Mouse (Mus musculus) kidney, embryonic 15.5 days (tissue): ENCODE results near the gene Rsph14. TPM values are rescaled to one million over a fixed set of nuclear protein-coding genes. Genes with fewer than 3 reads are reported as not detected.

Experiments used
- ATAC-seq: fragments of 200-750 bp; cut with Nextera tagmentation; replicated peaks from 2 replicates; pipeline ENCODE4 v1.8.0; 2017; ENCODE audit warnings: moderate TSS enrichment; ENCODE audit not compliant: low FRiP score
- H3K27ac ChIP-seq: fragments of 300-500 bp; sonication (generic); 2 replicates; pipeline ENCODE4 v1.5.1; 2015; ENCODE audit warnings: mild to moderate bottlenecking, inconsistent platforms
- H3K27me3 ChIP-seq: fragments of 300-500 bp; sonication (generic); 2 replicates; pipeline ENCODE4 v1.6.1; 2015; ENCODE audit warnings: inconsistent platforms
- H3K36me3 ChIP-seq: fragments of 300-500 bp; sonication (generic); 2 replicates; pipeline ENCODE4 v1.6.1; 2015; ENCODE audit warnings: inconsistent platforms
- H3K4me1 ChIP-seq: fragments of 300-500 bp; sonication (generic); 2 replicates; pipeline ENCODE4 v1.6.1; 2015; ENCODE audit warnings: inconsistent platforms
- H3K4me2 ChIP-seq: fragments of 300-500 bp; sonication (generic); 2 replicates; pipeline ENCODE4 v1.6.1; 2015; ENCODE audit warnings: moderate library complexity, mild to moderate bottlenecking, inconsistent platforms
- H3K4me3 ChIP-seq: fragments of 300-500 bp; sonication (generic); replicated peaks from 2 replicates; pipeline ENCODE4 v1.5.1; 2015; ENCODE audit warnings: mild to moderate bottlenecking, inconsistent platforms
- H3K9ac ChIP-seq: fragments of 300-500 bp; sonication (generic); 2 replicates; pipeline ENCODE4 v1.6.1; 2015; ENCODE audit warnings: mild to moderate bottlenecking, inconsistent platforms
- H3K9me3 ChIP-seq: fragments of 300-500 bp; sonication (generic); replicated peaks from 2 replicates; pipeline ENCODE4 v1.6.1; 2016; ENCODE audit warnings: inconsistent platforms
- WGBS: fragments of 180-500 bp; shearing (Covaris S2); methylation state at CpG from one replicate; pipeline ENCODE4 v1.1.7; 2015; ENCODE audit warnings: mixed read lengths; 5-methylcytosine and 5-hydroxymethylcytosine counted together
- polyA plus RNA-seq: library from polyadenylated mRNA; unstranded; fragments of >200 nt; fragmentation: Nextera tagmentation; extraction: Ambion mirVana; gene quantifications from 2 replicates; pipeline ENCODE4 v1.2.1, GENCODE M21; 2015

The Rsph14 gene
- polyA plus RNA-seq = not detected in 2 replicates

- no peak; the same call in 1 of the 2 replicates for ATAC-seq
- no peaks in the 10 kb centered on the region for H3K9me3 ChIP-seq
- WGBS = 21% methylated on average over 10 of the region's 10 CpGs
- peaks cover 17% of the 10 kb centered on the region for H3K4me1 ChIP-seq
- H3K9ac ChIP-seq = no peak within 1 kb of the TSS
- no peak within 1 kb of the TSS for H3K4me3 ChIP-seq
- no peaks in the 10 kb centered on the region for H3K36me3 ChIP-seq
- H3K4me2 ChIP-seq = peak within 1 kb of the TSS; percentile 24; the same call in 1 of the 2 replicates
- no peaks in the 10 kb centered on the region for H3K27me3 ChIP-seq
- H3K27ac ChIP-seq = no peak within 1 kb of the TSS
Measured at GRCm38 (mm10) chr10:75032395-75032794, at the start of gene Rsph14. Gene Rsph14 (minus strand): TSS chr10:75032586.

GRCm38 (mm10) chr10:75078174-75079128, 46.1 kb upstream of the Rsph14 start:
- Histone ChIP-seq H3K4me1 (peaks cover 22% of the 10 kb centered on the region), H3K4me2 (no peak overlapping the region), H3K27ac (peak overlapping the region; percentile 34; the same call in 1 of the 2 replicates), H3K27me3 (no peaks in the 10 kb centered on the region), H3K9me3 (no peaks in the 10 kb centered on the region), H3K9ac (no peak overlapping the region), H3K4me3 (no peak overlapping the region), H3K36me3 (peaks cover 19% of the 10 kb centered on the region)
- WGBS = 60% methylated on average over 14 of the region's 14 CpGs
- ATAC-seq = peak; percentile 78

GRCm38 (mm10) chr10:75075665-75076064, 43.3 kb upstream of the Rsph14 start:
- ATAC-seq = no peak
- no peaks in the 10 kb centered on the region for H3K9me3 ChIP-seq
- WGBS = 50% methylated on average over 5 of the region's 5 CpGs
- H3K9ac ChIP-seq = no peak overlapping the region
- no peaks in the 10 kb centered on the region for H3K27me3 ChIP-seq
- H3K36me3 ChIP-seq = peaks cover 12% of the 10 kb centered on the region; the same call in 1 of the 2 replicates
- no peak overlapping the region for H3K4me2 ChIP-seq
- H3K4me1 ChIP-seq = peaks cover 22% of the 10 kb centered on the region
- no peak overlapping the region for H3K4me3 ChIP-seq
- H3K27ac ChIP-seq = no peak overlapping the region

GRCm38 (mm10) chr10:75070281-75070976, 38.0 kb upstream of the Rsph14 start:
- Histone ChIP-seq H3K4me3 (no peak overlapping the region), H3K27me3 (no peaks in the 10 kb centered on the region), H3K4me2 (no peak overlapping the region), H3K4me1 (peaks cover 29% of the 10 kb centered on the region), H3K9ac (no peak overlapping the region), H3K27ac (no peak overlapping the region), H3K36me3 (peaks cover 6% of the 10 kb centered on the region; the same call in 1 of the 2 replicates), H3K9me3 (no peaks in the 10 kb centered on the region)
- 39% methylated on average over 11 of the region's 11 CpGs for WGBS
- no peak for ATAC-seq

GRCm38 (mm10) chr10:75068624-75069328, 36.4 kb upstream of the Rsph14 start:
- ATAC-seq = no peak
- H3K9ac ChIP-seq = no peak overlapping the region
- no peaks in the 10 kb centered on the region for H3K27me3 ChIP-seq
- H3K4me2 ChIP-seq = 0 out of 2 replicates have a peak overlapping the region, but pooled peaks have one; percentile 19
- H3K9me3 ChIP-seq = no peaks in the 10 kb centered on the region
- 0 out of 2 replicates have a peak overlapping the region, but pooled peaks have one; percentile 10 for H3K27ac ChIP-seq
- H3K4me3 ChIP-seq = no peak overlapping the region
- 26% methylated on average over 12 of the region's 12 CpGs for WGBS
- H3K36me3 ChIP-seq = no peaks in the 10 kb centered on the region
- peaks cover 37% of the 10 kb centered on the region for H3K4me1 ChIP-seq

- H3K9ac ChIP-seq = no peak overlapping the region
- peaks cover 44% of the 10 kb centered on the region for H3K4me1 ChIP-seq
- H3K4me3 ChIP-seq = no peak overlapping the region
- peak overlapping the region; percentile 51; the same call in 1 of the 2 replicates for H3K27ac ChIP-seq
- no peak for ATAC-seq
- H3K27me3 ChIP-seq = no peaks in the 10 kb centered on the region
- H3K4me2 ChIP-seq = 0 out of 2 replicates have a peak overlapping the region, but pooled peaks have one; percentile 7
- WGBS = 58% methylated on average over 2 of the region's 2 CpGs
- H3K36me3 ChIP-seq = no peaks in the 10 kb centered on the region
- H3K9me3 ChIP-seq = no peaks in the 10 kb centered on the region
Measured at GRCm38 (mm10) chr10:75068086-75068485, 35.7 kb upstream of the Rsph14 start.

- ATAC-seq = no peak
Measured at GRCm38 (mm10) chr10:75067446-75067845, 35.1 kb upstream of the Rsph14 start.

GRCm38 (mm10) chr10:75065691-75066090, 33.3 kb upstream of the Rsph14 start:
- Histone ChIP-seq H3K36me3 (no peaks in the 10 kb centered on the region), H3K9me3 (no peaks in the 10 kb centered on the region), H3K4me1 (peaks cover 65% of the 10 kb centered on the region), H3K9ac (no peak overlapping the region), H3K4me2 (no peak overlapping the region), H3K27ac (no peak overlapping the region), H3K4me3 (no peak overlapping the region), H3K27me3 (no peaks in the 10 kb centered on the region)
- no peak for ATAC-seq
- 74% methylated on average over 6 of the region's 6 CpGs for WGBS

More at GRCm38 (mm10) chr10:75067446-75067845, 35.1 kb upstream of the Rsph14 start:
- Histone ChIP-seq H3K4me2 (no peak overlapping the region), H3K9me3 (no peaks in the 10 kb centered on the region), H3K9ac (no peak overlapping the region), H3K4me3 (no peak overlapping the region), H3K27ac (no peak overlapping the region), H3K27me3 (no peaks in the 10 kb centered on the region), H3K36me3 (no peaks in the 10 kb centered on the region), H3K4me1 (peaks cover 50% of the 10 kb centered on the region)

- peak overlapping the region; percentile 77 for H3K4me3 ChIP-seq
Measured at GRCm38 (mm10) chr10:75063301-75063965, 31.0 kb upstream of the Rsph14 start.

GRCm38 (mm10) chr10:75062621-75063020, 30.2 kb upstream of the Rsph14 start:
- H3K4me2 ChIP-seq = peak overlapping the region; percentile 86
- H3K4me3 ChIP-seq = peak overlapping the region; percentile 77
- H3K27me3 ChIP-seq = no peaks in the 10 kb centered on the region
- no peak for ATAC-seq
- H3K4me1 ChIP-seq = peaks cover 53% of the 10 kb centered on the region
- H3K27ac ChIP-seq = no peak overlapping the region
- peak overlapping the region; percentile 76; the same call in 1 of the 2 replicates for H3K9ac ChIP-seq
- H3K9me3 ChIP-seq = no peaks in the 10 kb centered on the region
- 35% methylated on average over 6 of the region's 6 CpGs for WGBS
- H3K36me3 ChIP-seq = no peaks in the 10 kb centered on the region

More at GRCm38 (mm10) chr10:75063301-75063965, 31.0 kb upstream of the Rsph14 start:
- no peaks in the 10 kb centered on the region for H3K27me3 ChIP-seq
- ATAC-seq = no peak
- H3K4me2 ChIP-seq = peak overlapping the region; percentile 86
- H3K36me3 ChIP-seq = no peaks in the 10 kb centered on the region
- H3K27ac ChIP-seq = 0 out of 2 replicates have a peak overlapping the region, but pooled peaks have one; percentile 27
- 52% methylated on average over 12 of the region's 12 CpGs for WGBS
- H3K9me3 ChIP-seq = no peaks in the 10 kb centered on the region
- H3K4me1 ChIP-seq = peaks cover 61% of the 10 kb centered on the region
- 0 out of 2 replicates have a peak overlapping the region, but pooled peaks have one; percentile 1 for H3K9ac ChIP-seq

- peak overlapping the region; percentile 77 for H3K4me3 ChIP-seq
- no peak for ATAC-seq
- H3K9ac ChIP-seq = peak overlapping the region; percentile 76
- H3K27me3 ChIP-seq = no peaks in the 10 kb centered on the region
- no peaks in the 10 kb centered on the region for H3K36me3 ChIP-seq
- H3K4me1 ChIP-seq = peaks cover 49% of the 10 kb centered on the region
- WGBS = 13% methylated on average over 6 of the region's 6 CpGs
- H3K4me2 ChIP-seq = peak overlapping the region; percentile 86
- H3K27ac ChIP-seq = no peak overlapping the region
- no peaks in the 10 kb centered on the region for H3K9me3 ChIP-seq
Measured at GRCm38 (mm10) chr10:75062189-75062561, 29.8 kb upstream of the Rsph14 start.
